Mouse (Mus musculus) neural tube, embryonic 12.5 days (tissue): Measurements from ENCODE around the gene Batf3. TPM values are rescaled to one million over a fixed set of nuclear protein-coding genes. Genes with fewer than 3 reads are reported as not detected.

Experiments
- ATAC-seq: fragments of 200-750 bp; cut with Nextera tagmentation; 2 replicates; pipeline ENCODE4 v1.8.0; 2017; ENCODE audit warnings: low read depth, mild to moderate bottlenecking, moderate TSS enrichment, moderate library complexity; ENCODE audit not compliant: low FRiP score
- H3K27ac ChIP-seq: fragments of 300-500 bp; sonication (generic); 2 replicates; pipeline ENCODE4 v1.5.1; 2016
- H3K27me3 ChIP-seq: fragments of 300-500 bp; sonication (generic); replicated peaks from 2 replicates; pipeline ENCODE4 v1.6.1; 2016; ENCODE audit warnings: mild to moderate bottlenecking
- H3K36me3 ChIP-seq: fragments of 300-500 bp; sonication (generic); 2 replicates; pipeline ENCODE4 v1.6.1; 2016; ENCODE audit warnings: mild to moderate bottlenecking
- H3K4me1 ChIP-seq: fragments of 300-500 bp; sonication (generic); 2 replicates; pipeline ENCODE4 v1.6.1; 2016
- H3K4me2 ChIP-seq: fragments of 300-500 bp; sonication (generic); replicated peaks from 2 replicates; pipeline ENCODE4 v1.6.1; 2016; ENCODE audit warnings: mild to moderate bottlenecking
- H3K4me3 ChIP-seq: fragments of 300-500 bp; sonication (generic); 2 replicates; pipeline ENCODE4 v1.5.1; 2016
- H3K9ac ChIP-seq: fragments of 300-500 bp; sonication (generic); 2 replicates; pipeline ENCODE4 v1.6.1; 2016; ENCODE audit warnings: mild to moderate bottlenecking
- H3K9me3 ChIP-seq: fragments of 300-500 bp; sonication (generic); 2 replicates; pipeline ENCODE4 v1.6.1; 2016; ENCODE audit warnings: mild to moderate bottlenecking
- WGBS: fragments of 180-500 bp; shearing (Covaris S2); methylation state at CpG from one replicate; pipeline ENCODE4 v1.1.7; 2016; 5-methylcytosine and 5-hydroxymethylcytosine counted together
- polyA plus RNA-seq: library from polyadenylated mRNA; unstranded; fragments of >200 nt; fragmentation: Nextera tagmentation; extraction: Ambion mirVana; gene quantifications from 2 replicates; pipeline ENCODE4 v1.2.1, GENCODE M21; 2016

Gene Batf3
- polyA plus RNA-seq, 1 experiment from 2014 or later = 2.8 TPM

GRCm38 (mm10) chr1:191114868-191115267 lies 17.2 kb downstream of the Batf3 start:
- no peak for ATAC-seq
- 85% methylated on average over 7 of the region's 7 CpGs for WGBS
- Histone ChIP-seq H3K4me1 (no peaks in the 10 kb centered on the region), H3K4me3 (no peak overlapping the region), H3K9me3 (no peaks in the 10 kb centered on the region), H3K4me2 (no peak overlapping the region), H3K27ac (no peak overlapping the region), H3K36me3 (no peaks in the 10 kb centered on the region), H3K9ac (no peak overlapping the region), H3K27me3 (no peaks in the 10 kb centered on the region)

GRCm38 (mm10) chr1:191115514-191116238 lies 18.0 kb downstream of the Batf3 start:
- Histone ChIP-seq H3K4me3 (no peak overlapping the region), H3K27me3 (no peaks in the 10 kb centered on the region), H3K9ac (no peak overlapping the region), H3K9me3 (no peaks in the 10 kb centered on the region), H3K36me3 (no peaks in the 10 kb centered on the region), H3K27ac (no peak overlapping the region), H3K4me1 (no peaks in the 10 kb centered on the region), H3K4me2 (no peak overlapping the region)
- ATAC-seq = no peak
- WGBS = 76% methylated on average over 11 of the region's 11 CpGs

GRCm38 (mm10) chr1:191122744-191123143 lies 25.1 kb downstream of the Batf3 start:
- WGBS = 77% methylated on average over 3 of the region's 3 CpGs
- Histone ChIP-seq H3K36me3 (no peaks in the 10 kb centered on the region), H3K9me3 (no peaks in the 10 kb centered on the region), H3K27ac (no peak overlapping the region), H3K4me2 (no peak overlapping the region), H3K9ac (no peak overlapping the region), H3K4me1 (no peaks in the 10 kb centered on the region), H3K27me3 (peaks cover 12% of the 10 kb centered on the region), H3K4me3 (no peak overlapping the region)
- no peak for ATAC-seq

GRCm38 (mm10) chr1:191123696-191124095 lies 26.0 kb downstream of the Batf3 start:
- WGBS = 74% methylated on average over 2 of the region's 2 CpGs
- Histone ChIP-seq H3K36me3 (no peaks in the 10 kb centered on the region), H3K27ac (no peak overlapping the region), H3K9ac (no peak overlapping the region), H3K27me3 (peaks cover 12% of the 10 kb centered on the region), H3K9me3 (no peaks in the 10 kb centered on the region), H3K4me3 (no peak overlapping the region), H3K4me1 (no peaks in the 10 kb centered on the region), H3K4me2 (no peak overlapping the region)
- ATAC-seq = no peak

- Histone ChIP-seq H3K4me3 (no peak overlapping the region), H3K27ac (no peak overlapping the region), H3K9me3 (no peaks in the 10 kb centered on the region), H3K4me1 (no peaks in the 10 kb centered on the region), H3K4me2 (no peak overlapping the region), H3K9ac (no peak overlapping the region), H3K27me3 (peaks cover 12% of the 10 kb centered on the region), H3K36me3 (no peaks in the 10 kb centered on the region)
- 70% methylated on average over 4 of the region's 4 CpGs for WGBS
- no peak for ATAC-seq
Observed at GRCm38 (mm10) chr1:191124288-191124687, 26.6 kb downstream of the Batf3 start.

GRCm38 (mm10) chr1:191125811-191126638 lies 28.4 kb downstream of the Batf3 start:
- Histone ChIP-seq H3K27ac (no peak overlapping the region), H3K4me2 (peak overlapping the region; percentile 58), H3K4me1 (no peaks in the 10 kb centered on the region), H3K36me3 (no peaks in the 10 kb centered on the region), H3K27me3 (peaks cover 12% of the 10 kb centered on the region), H3K9me3 (peaks cover 4% of the 10 kb centered on the region; the same call in 1 of the 2 replicates), H3K9ac (0 out of 2 replicates have a peak overlapping the region, but pooled peaks have one; percentile 17), H3K4me3 (peak overlapping the region; percentile 24; the same call in 1 of the 2 replicates)
- 16% methylated on average over 38 of the region's 38 CpGs for WGBS
- ATAC-seq = peak; percentile 72

- Histone ChIP-seq H3K27me3 (no peaks in the 10 kb centered on the region), H3K9me3 (peaks cover 4% of the 10 kb centered on the region; the same call in 1 of the 2 replicates), H3K4me2 (no peak overlapping the region), H3K9ac (no peak overlapping the region), H3K36me3 (no peaks in the 10 kb centered on the region), H3K4me1 (no peaks in the 10 kb centered on the region), H3K27ac (no peak overlapping the region), H3K4me3 (no peak overlapping the region)
- 85% methylated on average over 2 of the region's 2 CpGs for WGBS
- ATAC-seq = no peak
Observed at GRCm38 (mm10) chr1:191131692-191132091, 34.0 kb downstream of the Batf3 start.

- ATAC-seq = no peak
- 77% methylated on average over 5 of the region's 5 CpGs for WGBS
- H3K4me2 ChIP-seq = no peak overlapping the region
Observed at GRCm38 (mm10) chr1:191132240-191132639, 34.6 kb downstream of the Batf3 start.

GRCm38 (mm10) chr1:191132934-191133333 lies 35.3 kb downstream of the Batf3 start:
- Histone ChIP-seq H3K36me3 (no peaks in the 10 kb centered on the region), H3K4me3 (no peak overlapping the region), H3K27ac (no peak overlapping the region), H3K27me3 (no peaks in the 10 kb centered on the region), H3K4me2 (no peak overlapping the region), H3K9me3 (peaks cover 4% of the 10 kb centered on the region; the same call in 1 of the 2 replicates), H3K4me1 (no peaks in the 10 kb centered on the region), H3K9ac (no peak overlapping the region)
- 83% methylated on average over 5 of the region's 5 CpGs for WGBS
- no peak for ATAC-seq

More at GRCm38 (mm10) chr1:191132240-191132639, 34.6 kb downstream of the Batf3 start:
- no peaks in the 10 kb centered on the region for H3K36me3 ChIP-seq
- no peak overlapping the region for H3K27ac ChIP-seq
- peaks cover 4% of the 10 kb centered on the region; the same call in 1 of the 2 replicates for H3K9me3 ChIP-seq
- H3K4me3 ChIP-seq = no peak overlapping the region
- no peaks in the 10 kb centered on the region for H3K27me3 ChIP-seq
- no peaks in the 10 kb centered on the region for H3K4me1 ChIP-seq
- no peak overlapping the region for H3K9ac ChIP-seq

- Histone ChIP-seq H3K27ac (no peak overlapping the region), H3K9ac (no peak overlapping the region), H3K36me3 (no peaks in the 10 kb centered on the region), H3K27me3 (no peaks in the 10 kb centered on the region), H3K4me2 (no peak overlapping the region), H3K9me3 (no peaks in the 10 kb centered on the region), H3K4me3 (no peak overlapping the region), H3K4me1 (no peaks in the 10 kb centered on the region)
- 50% methylated on average over 4 of the region's 4 CpGs for WGBS
- ATAC-seq = no peak
Observed at GRCm38 (mm10) chr1:191135406-191135805, 37.8 kb downstream of the Batf3 start.

GRCm38 (mm10) chr1:191138436-191138835 lies 40.8 kb downstream of the Batf3 start:
- Histone ChIP-seq H3K36me3 (no peaks in the 10 kb centered on the region), H3K27ac (no peak overlapping the region), H3K9me3 (no peaks in the 10 kb centered on the region), H3K4me3 (no peak overlapping the region), H3K27me3 (no peaks in the 10 kb centered on the region), H3K4me1 (no peaks in the 10 kb centered on the region), H3K4me2 (no peak overlapping the region), H3K9ac (no peak overlapping the region)
- WGBS = 92% methylated on average over 4 of the region's 4 CpGs
- ATAC-seq = no peak

- Histone ChIP-seq H3K4me3 (no peak overlapping the region), H3K27me3 (no peaks in the 10 kb centered on the region), H3K4me2 (no peak overlapping the region), H3K9ac (no peak overlapping the region), H3K27ac (no peak overlapping the region), H3K9me3 (no peaks in the 10 kb centered on the region), H3K36me3 (no peaks in the 10 kb centered on the region), H3K4me1 (no peaks in the 10 kb centered on the region)
- no peak for ATAC-seq
- WGBS = 80% methylated on average over 7 of the region's 7 CpGs
Observed at GRCm38 (mm10) chr1:191138874-191139495, 41.3 kb downstream of the Batf3 start.
